Mouse (Mus musculus) thymus, adult 18-20 months (tissue): ENCODE data around the gene Ahctf1.
"Not testable (repeated sequence)": the region's sequence is repeated elsewhere in the genome, so short reads cannot be mapped to it uniquely, and the experiment has no call there.

Experiments used
- DNase-seq, 2 experiments: peaks; one replicate each; pipeline ENCODE4 v3.0.0; 2022; ENCODE audit warnings: mixed read lengths in 2 of 2

Gene Ahctf1

DNA sequence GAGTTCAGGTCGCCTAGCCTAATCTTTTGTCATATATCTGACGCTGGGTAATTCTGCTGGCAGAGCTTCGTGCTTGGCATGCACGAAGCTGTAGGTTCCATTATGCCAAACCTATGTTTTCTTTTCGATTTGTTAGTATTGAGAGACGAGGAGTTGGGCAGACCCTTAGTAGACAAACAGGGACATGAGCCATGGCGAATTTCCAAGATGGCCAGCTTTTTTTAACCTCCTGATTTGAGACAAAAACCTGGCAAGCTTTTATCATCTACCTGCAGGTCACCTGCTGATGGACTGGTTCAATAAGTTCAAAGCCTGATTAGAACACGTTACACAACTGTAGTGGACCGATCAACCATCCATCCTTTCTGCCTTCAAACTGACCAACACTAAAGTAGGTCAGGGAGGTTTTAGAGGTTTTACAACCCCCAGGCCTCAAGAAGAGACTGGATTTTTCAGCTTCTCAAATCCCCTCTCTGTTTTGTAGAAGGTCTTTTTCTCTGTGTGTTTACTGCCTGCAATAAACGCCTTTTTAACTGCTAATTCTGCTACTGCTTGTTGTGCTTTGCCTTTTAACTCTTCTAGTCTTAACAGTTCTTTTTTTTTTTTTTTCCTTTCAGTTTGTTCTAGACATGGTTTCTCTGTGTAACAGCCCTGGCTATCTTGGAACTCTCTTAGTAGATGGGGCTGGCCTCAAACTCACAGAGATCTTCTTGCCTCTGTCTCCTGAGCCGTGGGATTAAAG is 831 bp upstream of the Ahctf1 start:
- DNase-seq: no peak

DNA sequence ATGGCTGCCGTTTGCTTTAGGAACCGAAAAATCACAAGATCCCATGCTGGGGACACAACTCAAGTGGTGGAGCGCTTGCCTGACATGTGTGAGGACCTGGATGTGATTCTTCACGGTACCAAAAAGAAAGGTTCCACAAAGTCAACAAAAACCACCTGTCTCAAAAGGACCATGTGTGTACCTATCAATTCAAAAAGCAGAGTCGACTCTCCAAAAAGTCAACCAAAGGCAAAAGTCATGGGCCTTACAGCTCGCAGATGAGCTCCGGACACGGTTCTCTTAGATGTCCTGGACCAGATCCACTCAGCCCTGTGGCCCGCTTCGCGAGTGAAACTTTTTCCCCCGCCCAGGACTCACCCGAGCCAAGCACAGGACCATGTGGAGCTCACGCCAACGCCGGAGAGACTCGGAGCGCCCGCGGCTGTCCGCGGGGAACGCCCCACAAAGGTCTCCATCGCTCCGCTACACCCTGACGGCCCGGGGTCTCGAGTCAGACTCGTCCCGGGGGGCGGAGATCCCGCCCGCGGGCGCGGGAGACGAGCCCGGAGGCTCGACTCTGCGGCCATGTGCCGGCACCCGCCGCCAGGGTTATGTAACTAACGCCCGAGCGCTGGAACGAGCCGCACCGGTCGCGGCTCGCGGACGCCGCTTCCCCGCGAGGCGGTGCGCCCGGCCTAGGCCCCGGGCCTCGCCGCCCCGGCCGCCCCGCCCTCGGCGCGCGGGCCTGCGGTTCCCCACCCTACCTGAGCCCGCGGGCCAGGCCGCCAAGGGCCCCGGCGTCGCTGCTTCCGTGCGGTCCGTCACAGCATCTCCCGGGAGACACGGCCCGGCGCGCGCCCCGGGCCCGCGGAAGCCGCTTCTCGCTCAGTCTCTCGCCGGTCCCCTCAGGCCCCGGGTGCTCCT is 619 bp downstream of the Ahctf1 start, which contains the start of gene Gm10518:
TSS of gene Gm10518 (plus strand) at position 767 of the 903 bp plus-strand sequence.
- peak; percentile 42 to 46 for DNase-seq

DNA sequence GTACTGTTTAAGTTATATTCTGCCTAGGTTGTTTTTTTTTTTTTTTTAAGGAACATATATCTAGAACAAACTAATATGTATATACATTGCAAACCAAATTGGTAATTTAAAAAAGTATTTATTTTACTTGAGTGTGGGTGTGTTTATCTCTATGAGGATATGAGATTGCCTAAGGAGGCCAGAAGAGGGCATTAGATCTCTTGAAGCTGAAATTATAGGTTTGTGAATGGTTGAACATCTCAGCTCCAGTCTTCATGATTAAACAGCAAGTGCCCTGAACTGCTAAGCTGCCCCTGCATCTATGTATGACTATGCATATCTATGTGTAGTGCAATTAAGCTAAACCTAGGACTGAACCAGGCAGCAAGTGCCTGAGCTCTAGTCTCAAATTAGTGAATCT is 4.7 kb downstream of the Ahctf1 start:
- no peak for DNase-seq

- DNase-seq: no peak
These were observed 16.2 kb downstream of the Ahctf1 start for GRCm38 (mm10) chr1:179787281-179787680.

DNA sequence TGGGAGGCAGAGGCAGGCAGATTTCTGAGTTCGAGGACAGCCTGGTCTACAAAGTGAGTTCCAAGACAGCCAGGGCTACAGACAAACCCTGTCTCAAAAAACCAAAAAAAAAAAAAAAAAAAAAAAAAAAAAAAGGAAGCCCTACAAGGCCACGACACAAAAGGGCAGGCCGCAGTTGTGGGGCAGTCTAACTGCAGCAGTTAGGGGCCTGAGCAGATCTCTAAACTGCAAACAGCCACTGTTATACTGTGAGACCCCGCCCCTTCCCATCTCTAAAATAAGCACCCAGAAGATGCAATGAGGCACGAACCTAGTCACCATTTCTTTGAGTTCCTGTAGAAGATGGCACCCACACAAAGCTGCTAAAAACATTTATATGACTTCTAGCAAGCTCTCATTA is 18.0 kb downstream of the Ahctf1 start:
- no peak for DNase-seq

DNA sequence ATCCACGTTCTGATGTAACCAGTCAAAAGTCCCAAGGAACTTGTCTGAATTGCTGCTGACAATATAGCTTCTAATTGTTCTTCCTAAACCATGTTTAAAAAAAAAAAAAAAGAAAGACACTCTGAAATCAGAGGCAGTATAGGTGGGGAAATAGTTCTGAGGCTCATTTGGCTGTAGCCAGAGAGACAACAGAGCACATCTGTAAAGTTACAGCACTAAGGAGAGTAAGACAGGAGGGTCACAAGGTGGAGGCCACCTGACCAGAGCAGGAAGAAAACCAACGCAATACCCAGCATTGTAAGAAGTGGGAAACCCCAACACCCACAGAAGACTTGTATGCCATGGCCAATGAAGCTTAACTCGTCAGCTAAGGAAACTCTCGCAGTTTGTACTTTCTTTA is 19.4 kb downstream of the Ahctf1 start:
- no peak for DNase-seq

GRCm38 (mm10) chr1:179776831-179777230 is 26.6 kb downstream of the Ahctf1 start:
- no peak for DNase-seq

GRCm38 (mm10) chr1:179760553-179760952 is 42.9 kb downstream of the Ahctf1 start:
- no peak for DNase-seq

- DNase-seq: no peak
These were observed 43.4 kb downstream of the Ahctf1 start for GRCm38 (mm10) chr1:179760086-179760485.

DNA sequence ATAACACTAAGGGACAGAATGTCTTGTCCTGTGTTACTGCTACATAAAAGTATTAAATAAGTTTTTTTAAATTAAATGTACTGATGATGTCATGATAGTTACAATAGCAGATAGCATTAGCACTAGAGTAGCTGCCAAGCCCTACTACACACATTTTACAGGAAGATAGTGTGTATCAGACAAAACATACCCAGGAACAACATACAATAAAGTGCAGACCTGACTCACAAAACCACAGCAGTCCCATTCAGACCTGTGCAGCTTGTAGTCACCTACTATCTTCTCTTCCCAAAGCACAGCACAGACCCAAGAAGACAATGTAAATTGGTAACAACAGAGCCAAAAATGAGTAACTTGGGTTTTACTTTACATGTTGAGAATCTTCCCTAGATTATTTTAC is 47.0 kb downstream of the Ahctf1 start:
- DNase-seq: no peak

- no peak for DNase-seq
These were observed 50.5 kb downstream of the Ahctf1 start for GRCm38 (mm10) chr1:179753006-179753405.

- DNase-seq: no peak
These were observed 51.2 kb downstream of the Ahctf1 start for GRCm38 (mm10) chr1:179752276-179752675.

DNA sequence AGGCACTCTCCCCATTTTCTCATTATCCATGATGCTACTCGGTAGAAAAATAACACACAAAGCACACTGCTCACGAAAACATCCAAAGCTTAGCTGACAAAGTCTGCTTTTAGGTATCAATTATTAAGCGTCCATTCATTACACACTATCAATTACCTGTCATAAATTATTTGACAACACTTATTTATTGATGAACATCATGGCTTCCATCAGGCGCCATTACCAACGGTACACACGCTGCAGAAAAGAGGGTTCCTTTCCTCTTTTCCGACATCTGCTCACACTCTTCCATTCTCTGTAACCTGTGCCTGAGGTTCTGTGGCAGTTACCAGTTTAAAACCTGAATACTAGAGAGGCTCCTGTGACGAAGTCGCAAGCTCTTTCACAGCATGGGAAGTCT is 58.3 kb downstream of the Ahctf1 start, which contains the start of gene Kif28:
TSS of gene Kif28 (minus strand) at position 101 of the 400 bp plus-strand sequence.
- DNase-seq: no peak

DNA sequence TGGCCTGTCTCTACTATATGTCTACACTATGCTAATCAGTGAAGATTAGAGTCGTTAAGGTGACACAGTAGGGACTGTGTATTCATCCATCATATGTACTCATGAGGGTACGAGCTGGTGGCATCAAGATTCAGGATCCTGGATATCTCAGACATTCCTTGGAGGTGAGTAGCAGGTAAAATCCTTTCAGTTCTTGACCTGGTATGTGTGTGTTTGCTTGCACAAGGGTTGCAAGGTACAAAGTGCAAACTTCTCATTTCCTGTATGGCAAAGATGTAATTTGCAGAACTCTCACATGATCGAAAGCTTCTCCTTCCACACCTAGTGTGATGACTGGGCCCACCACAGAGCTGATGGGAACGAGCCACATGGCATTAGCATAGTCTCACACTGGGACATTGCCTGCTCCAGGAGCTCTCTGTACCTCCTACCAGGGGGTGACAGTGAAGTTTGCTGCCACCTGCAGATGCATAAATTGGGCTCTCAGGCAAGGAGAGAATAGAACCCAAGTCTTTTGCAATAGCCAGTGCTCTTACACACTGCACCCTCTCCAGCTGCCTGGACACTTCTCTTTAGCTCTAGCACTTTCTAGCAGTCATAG is 59.8 kb downstream of the Ahctf1 start:
- no peak for DNase-seq

DNA sequence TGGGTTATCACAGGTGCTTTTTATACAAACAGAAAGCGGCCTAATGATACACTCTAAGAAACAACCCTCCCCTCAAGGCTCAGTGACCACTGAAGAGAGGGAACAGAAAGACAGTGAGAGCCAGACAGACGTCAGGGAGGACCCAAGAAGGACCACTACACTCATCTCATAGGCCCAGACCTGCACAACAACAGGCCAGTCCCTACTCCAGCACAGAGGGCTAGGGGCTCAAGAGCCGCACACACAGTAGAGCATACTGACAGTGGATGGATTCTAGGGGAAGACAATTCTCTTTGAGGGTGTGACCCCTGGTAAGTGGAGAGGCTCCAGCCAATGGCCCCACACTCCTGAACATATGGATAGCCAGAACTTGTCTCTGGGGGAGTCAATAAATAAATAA is 67.0 kb downstream of the Ahctf1 start:
- DNase-seq: no peak

DNA sequence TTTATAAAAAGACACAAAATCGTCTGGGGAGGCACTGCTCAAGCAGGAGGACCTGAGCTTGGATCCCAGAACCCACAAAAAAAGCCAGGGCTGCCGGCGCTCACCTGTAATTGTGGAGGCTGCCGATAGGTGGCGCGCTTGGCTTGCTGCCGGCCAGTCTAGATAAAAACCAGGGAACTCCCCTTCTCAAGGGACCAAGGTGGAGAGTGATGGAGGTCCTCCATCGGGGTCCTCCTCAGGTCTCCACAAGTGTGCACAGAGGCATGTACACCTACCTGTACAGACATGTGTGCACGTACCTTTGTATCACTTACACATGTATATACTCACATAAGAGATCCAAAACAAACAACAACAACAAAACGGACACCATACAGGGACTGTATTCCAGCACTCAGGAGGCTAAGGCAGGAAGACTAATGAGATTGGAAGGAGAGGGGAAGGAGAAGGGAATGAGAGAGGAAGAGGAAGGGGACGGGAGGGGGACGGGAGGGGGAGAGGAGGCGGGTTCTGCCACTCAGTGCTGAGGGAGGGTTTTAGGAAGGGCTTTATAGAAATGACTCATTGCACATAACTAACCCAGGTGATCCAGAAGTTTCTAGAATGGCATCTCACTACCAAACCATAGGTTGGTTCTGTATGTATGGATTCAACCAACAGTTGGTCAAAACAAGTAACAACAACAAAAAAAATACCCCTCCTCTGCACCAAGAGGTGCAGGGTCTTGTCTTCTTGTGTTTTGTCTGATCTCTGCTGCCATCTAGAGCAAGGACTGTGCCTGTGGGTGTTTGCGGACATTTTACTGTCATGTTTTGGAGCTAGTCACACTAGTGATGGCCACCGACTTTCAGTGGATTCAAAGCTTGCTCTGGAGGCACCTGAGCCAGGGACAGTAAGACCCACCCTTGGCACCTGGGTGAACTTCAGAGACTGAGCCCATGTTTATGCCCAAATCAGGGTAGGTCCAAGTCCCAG is 68.7 kb downstream of the Ahctf1 start:
- DNase-seq: peak; percentile 39 to 41

DNA sequence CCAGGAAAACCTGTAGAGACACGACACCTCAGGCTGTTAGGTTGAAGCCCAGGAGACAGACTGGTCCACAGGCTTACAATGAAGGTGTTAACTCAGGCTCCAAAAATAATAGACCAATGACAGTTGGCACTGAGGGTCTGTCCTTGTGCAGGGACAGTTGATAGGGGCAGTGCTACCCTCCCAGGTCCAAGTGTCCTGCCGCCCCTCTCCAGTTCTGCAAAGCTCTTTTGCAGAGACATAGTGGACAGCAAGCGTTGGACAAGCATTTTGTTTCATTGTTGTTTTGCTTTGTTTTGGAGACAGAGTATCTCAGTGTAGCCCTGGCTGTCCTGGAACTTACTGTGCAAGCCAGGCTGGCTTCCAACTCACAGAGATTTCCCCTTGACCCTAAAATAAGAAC is 72.1 kb downstream of the Ahctf1 start:
- DNase-seq: no peak

DNA sequence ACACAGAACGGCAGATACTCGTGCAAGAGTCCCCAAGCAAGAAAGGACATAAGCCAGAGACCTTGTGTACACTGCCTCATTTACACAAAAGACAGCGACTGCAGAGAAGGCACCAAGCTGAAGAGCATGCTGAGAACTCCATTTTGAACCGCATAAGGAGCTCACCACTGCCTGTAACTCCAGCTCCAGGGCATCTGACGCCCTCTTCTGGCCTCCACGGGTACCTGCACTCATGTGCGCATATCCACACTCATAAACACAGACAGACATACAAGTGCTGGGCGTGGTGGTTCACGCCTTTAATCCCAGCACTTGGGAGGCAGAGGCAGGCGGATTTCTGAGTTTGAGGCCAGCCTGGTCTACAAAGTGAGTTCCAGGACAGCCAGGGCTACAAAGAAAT is 74.8 kb downstream of the Ahctf1 start:
- DNase-seq: no peak

GRCm38 (mm10) chr1:179722811-179723469 is 80.5 kb downstream of the Ahctf1 start:
- DNase-seq: no peak

DNA sequence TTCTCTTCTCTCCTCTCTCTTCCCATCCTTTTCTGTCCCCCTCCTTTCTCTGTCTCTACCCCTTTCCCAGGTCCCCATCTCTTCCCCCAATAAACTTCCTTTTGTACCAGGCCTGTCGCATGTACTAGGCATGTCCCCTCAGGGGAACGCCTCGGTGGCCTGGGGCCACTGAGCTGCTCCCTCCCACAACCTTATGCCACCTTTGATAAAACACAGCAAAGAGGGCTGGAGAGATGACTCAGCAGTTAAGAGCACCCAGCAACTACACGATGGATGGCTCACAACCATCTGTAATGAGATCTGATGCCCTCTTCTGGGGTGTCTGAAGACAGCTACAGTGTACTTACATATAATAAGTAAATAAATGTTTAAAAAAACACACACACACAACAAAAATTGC is 87.7 kb downstream of the Ahctf1 start:
- no peak for DNase-seq

DNA sequence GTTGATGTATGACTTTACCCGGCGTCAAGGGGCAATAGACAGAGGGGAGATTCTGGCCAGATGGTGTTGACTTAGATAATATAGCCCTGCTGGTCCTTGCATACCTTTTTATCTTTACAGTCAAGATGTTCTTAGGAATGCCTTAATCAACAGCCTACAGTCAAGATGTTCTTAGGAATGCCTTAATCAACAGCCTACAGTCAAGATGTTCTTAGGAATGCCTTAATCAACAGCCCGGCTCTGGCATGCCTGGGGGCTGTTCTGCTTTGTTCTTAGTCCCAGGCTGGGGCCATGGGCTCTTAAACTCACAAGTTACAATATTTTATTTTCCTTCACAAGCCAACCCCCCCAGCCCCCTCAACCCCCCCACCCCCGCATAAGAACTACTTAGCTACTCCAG is 88.2 kb downstream of the Ahctf1 start:
- DNase-seq: not testable (repeated sequence)

- no peak for DNase-seq
These were observed 90.1 kb downstream of the Ahctf1 start for GRCm38 (mm10) chr1:179713367-179713766.
